Mouse (Mus musculus): ENCODE results near the gene Gm10401. TPM values are rescaled to one million over a fixed set of nuclear protein-coding genes. Genes with fewer than 3 reads are reported as not detected.

Gm10401 gene
- total RNA-seq, 2 experiments from 2014 or later, result not detected

DNA sequence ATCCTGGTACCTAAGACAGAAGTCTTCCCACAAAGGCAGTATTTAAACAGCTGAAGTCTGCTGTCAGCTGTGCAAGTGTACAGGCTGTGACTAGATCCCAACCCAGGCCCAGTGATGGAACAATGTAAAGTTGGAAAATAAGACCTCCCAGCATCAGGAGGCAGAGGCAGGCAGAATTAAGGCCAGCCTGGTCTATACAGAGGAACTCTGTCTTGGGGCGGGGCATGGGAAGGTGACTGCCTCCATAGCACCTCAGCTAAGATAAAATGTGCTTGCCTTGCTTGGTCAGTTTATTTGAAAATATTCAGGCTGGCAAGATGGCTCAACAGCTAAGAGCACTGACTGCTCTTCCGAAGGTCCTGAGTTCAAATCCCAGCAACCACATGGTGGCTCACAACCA, 27.6 kb downstream of the Gm10401 start:
- DNase-seq, result no peak

DNA sequence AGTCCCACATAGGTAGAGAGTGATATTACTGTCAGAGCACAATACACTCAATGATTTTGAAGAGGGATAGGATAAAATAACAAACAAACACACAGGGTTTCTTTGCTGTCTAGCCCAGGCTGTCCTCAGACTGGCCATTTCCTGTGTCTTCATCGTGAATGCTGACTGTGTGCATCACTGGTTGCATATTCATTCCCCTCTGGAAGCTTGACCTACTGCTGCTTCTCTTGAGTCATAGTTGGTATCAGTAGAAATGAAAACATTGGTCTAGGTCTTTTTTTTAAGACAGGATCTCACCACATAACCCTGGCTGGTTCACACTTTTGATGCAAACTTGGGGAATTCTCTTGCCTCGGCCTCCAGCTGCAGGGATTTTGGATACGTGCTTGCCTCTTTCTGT, 28.5 kb downstream of the Gm10401 start:
- no peak for DNase-seq

DNA sequence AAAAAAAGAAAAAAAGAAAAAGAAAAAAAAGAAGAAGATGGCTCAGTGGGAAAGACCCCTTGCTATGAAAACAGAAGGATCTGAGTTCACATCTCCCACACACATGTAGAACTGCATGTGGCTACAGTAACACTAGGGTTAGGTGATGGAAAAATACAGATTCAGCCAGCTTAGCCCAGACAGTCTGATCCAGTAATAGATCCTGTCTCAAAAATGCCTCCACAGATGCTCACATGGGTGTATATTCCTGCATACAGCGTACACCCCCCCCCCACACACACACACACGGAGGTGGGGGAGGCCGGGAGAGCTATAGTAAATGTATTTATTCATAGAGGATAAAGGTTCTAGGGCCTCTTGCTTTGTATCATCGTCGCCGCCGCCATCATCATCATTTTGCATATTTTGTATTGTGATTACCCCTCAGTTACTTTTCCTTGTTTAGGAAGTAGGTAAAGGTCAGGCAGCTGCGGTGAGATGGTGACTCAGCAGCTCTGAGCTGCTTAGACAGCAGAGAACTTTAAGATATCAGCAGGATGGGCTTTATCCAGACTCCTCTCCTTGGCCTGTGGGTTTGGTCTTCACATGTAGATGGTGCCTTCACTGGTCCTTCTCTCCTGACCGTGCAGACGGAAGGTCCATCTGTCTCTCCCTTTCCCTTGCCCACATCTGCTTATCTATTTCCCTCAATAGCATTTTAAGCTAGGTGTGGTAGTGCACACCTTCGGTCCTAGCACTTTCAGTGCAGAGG, 29.2 kb downstream of the Gm10401 start:
- no peak for DNase-seq

DNA sequence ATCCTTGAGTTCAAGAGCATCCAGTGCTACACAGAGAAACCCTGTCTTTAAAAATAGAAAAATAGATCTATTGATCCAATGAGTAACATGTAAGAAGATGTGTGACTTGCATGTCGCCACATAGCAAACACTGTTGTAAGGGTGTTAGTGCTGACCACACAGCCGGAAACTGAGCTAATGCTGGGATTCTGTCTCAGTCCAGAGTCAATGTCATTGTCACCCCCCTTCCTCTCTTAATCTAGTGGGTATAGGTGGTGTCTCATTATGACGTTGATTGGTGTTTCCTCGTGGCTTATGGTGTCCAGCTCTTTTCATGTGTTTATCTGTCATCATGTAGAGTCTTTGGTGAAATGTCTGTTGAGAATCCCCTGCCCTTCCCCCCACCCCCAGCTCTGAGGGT, 31.9 kb downstream of the Gm10401 start:
- DNase-seq, result no peak

DNA sequence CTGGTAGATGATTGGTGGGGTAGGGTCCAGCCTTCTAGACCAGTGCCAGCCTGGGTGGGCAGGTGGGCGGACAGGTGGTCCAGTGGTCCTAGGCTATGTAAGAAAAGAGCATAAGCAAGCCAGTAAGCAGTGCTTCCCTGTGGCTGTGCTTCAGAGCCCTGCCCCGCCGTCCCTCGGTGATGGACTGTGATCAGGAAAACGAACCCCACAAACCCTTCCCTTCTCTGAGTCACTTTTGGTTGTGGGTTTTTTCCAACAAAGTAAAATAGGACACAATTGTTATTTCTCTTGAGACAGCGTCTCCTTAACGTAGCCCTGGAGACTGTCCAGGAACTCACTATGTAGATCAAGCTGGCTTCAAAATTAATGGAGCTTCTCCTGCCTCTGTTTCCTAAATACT, 34.7 kb downstream of the Gm10401 start:
- no peak for DNase-seq

DNA sequence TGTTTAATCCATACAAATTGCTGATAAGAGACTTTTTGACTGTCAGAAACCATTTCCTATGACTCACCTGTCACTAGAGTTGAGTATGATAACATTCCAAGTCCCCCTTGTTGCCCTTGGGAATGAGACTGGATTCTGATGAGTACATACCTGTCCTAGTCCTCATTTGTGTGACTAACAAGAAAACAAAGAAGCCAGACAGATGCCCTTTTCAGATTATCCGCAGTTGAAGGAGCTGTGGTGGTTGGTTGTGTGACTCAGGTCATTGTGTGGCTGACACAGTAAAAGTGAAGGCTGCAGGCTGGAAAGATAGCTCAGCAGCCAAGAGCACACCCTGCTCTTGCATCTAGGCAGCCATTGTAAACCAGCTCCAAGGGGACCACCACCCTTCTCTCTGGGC, 35.5 kb downstream of the Gm10401 start:
- DNase-seq, result no peak

DNA sequence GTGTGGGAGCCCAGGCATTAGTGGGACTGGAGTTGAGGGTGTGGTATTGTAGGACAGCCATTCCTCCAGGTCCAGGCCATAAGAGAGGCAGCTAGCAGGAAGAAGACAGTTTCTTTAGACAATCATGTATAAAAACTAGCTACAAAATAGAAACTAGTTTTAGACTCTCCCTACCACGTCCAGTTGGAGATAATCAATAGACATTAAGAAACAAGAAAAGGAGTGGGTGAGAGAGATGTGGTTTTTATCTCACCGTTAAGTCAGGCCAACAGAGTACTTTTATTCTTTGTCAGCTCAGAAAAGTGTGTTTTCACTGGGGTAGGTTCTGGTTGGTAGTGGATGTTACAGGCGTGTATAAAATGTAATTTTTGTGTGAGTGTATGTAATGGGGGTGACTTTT, 37.1 kb downstream of the Gm10401 start:
- no peak for DNase-seq

DNA sequence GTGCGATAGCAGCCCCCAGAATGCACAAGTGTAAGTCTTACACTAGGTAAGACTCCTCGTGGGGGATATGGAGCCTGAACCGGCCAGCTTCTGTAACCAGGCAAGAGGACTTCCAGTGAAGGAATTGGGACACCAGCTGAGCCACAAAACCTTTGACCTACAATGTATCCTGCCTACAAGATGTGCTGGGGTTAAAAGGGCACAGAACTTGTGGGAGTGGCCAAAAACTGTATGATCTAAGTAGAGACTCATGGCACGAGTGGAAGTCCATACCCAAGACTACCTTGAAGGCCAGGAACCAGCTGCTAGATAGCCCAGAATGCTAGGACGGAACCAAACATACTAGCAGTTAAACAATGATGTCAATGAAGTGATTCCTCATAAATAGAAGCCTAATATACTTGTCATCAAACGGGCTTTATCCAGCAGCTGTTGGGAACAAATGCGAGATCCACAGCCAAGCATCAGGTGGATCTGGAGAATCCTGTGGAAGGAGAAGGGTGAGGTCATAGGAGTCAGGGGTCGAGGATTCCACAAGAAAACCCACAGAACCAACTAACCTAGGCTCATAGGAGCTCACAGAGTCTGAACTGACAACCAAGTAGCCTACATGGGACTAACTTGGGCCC, 37.9 kb downstream of the Gm10401 start:
- no peak for DNase-seq

DNA sequence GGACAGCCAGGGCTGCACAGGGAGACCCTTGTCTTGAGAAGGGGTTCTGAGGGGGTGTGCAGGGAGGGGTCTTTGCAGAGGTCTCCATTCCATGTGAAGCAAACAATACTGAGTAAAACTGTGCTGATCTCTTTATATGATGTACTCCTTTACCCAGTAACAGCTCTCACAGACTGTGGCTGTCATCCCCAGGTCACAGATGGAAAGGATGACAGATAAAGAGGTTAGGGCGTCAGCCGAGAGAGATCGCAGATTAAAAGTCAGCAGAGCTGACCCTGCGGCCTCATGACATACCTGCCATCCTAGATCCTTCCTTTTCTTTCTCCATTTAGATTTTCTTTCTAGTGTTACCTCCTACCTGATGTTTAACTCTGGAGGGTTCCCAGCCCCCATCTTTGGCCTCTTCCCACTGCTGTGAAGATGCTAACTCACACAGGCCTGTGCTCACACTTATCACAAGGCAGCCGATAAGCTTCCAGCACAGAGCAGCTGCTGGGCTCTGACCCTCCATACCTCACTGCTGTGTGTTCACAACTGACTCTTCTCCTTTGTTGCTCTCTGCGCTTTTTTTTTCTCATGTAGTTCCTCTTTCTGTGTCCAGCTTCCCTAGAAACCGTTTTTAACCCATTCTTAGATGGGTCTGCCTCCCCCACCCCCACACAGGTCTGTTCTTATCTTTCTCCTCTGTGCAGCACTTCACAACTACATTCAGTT, 39.4 kb downstream of the Gm10401 start:
- DNase-seq, result no peak

DNA sequence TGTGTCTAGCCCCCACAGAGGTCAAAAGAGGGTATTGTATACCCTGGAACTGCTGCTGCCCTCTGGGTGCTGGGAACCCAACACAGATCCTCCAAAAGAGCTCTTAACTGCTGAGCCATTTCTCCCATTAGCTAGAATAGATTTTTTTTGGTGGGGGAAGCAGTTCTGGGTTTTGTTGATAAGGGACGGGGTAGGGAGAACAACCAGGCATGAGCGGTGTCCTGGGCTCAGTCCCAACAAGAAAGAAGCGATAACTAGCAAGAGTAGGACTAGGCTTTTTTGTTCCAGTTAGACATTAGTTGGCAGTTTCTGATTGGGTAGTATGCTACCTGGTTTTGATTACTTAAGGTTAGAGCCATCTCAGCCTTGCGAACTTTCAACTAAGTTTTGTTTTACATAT, 40.9 kb downstream of the Gm10401 start:
- no peak for DNase-seq

DNA sequence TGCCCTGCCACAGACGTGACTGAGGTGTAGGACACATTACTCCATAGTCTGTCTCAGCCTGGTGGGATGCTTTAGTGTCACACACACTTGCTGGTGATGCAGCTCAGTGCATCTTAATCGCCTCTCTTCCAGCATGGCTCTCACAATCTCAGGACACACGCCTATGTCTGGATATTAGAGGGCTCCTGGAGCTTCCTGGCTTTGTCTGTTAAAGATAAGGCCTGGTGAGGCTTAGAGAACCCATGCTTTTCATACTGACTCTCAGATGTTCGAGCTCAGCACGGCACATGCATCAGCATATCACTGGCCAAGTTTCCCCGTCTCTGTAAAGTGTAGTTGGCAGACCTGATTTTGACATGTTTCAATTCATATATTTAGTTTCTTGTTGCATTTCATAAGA, 42.7 kb downstream of the Gm10401 start:
- no peak for DNase-seq

DNA sequence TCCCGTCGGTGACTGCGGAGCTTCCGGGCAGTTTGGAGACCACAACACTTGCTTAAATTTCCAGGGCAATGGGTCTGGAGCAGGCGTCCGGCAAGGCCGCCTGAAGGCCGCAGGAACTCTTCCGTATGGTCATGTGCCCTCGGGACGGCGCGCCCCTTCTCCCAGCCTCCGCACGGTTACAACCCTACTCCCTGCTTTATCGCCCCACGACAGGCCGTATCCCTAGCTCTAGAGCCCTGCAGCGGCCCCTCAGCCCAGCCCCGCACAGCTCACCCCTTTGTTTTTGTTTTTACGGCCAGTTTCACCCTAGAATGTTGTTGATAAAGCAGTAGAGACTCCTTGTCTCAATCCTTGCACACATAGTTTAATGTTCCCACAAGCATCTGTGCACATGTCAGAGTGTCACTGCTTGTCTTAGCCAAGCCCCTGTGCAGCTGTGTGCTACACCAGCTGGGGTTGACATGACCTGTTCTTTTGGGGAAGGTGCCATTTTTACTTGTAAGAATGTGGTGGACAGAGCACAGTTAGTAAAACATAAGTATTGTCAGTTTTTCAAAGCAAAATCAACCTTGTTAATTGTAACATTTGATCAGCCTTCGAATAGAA, 44.2 kb downstream of the Gm10401 start:
- no peak for DNase-seq

DNA sequence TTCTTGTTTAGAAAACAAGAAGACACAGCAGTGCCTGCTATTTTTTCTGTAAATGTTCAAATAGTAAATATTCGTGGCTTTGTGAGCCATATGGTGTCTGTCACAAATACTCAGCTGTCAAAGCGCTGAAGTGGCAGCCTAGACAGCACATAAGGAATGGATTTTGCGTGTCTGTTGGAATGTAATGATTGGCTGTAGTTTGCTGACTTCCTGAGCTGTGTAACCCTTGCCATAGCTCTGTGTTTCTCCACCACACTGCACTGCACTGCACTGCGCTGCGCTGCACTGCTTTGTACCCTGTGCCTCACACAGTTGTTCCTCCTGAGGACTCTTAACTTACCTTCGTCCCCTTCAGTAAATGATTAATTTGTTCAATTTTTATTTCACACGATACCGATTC, 45.5 kb downstream of the Gm10401 start:
- no peak for DNase-seq

DNA sequence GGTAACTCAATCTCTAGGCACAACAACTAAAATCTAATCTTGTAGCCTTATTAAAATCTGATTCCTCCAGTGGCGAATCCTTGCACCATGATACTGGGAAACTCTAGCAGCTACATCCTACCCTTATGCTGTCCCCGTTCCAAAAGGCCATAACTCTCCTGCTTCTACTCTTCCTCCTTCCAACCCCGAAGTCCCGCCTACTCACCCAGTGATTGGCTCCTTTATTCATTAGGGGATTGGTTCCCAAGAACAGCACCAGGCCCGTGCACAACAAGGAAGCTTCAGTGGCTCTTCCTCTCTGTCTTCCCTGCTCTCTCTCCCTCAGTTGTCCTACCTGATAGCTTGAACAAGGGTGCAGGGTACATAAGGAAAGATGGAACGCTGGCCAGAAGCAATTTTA, 47.3 kb downstream of the Gm10401 start:
- DNase-seq, result no peak

DNA sequence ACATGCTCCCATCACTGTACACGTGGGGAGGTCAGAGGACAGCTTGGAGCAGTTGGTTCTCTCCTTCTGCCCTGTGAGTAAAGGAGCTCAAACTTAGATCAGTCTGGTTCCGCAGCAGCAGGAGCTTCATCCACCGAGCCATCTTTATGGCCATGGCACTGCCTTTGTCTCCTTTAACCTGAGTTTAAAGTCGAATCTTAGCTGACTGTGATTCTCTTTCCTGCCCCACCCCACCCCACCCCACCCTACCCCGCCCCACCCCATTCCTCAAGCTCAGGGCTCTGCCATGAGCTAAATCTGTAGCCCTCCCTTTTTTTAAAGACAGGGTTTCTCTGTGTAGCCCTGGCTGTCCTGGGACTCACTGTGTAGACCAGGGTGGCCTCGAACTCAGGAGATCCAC, 48.4 kb downstream of the Gm10401 start:
- no peak for DNase-seq

Other genes starting within 250 kb of the Gm10401 start
- not detected for gene 4930519G04Rik, start 244.6 kb downstream of the Gm10401 start, total RNA-seq (2021)
- not detected for gene Gm9936, start 239.6 kb downstream of the Gm10401 start, total RNA-seq (2021)
- 1 to 10 TPM; 2.7 to 2.8 TPM for gene Oasl2, start 201.4 kb downstream of the Gm10401 start, total RNA-seq (2021)
- gene Oasl1, start 175.1 kb downstream of the Gm10401 start, total RNA-seq (2021), result under 1 TPM in 1 of 2 experiments, not detected in 1; 0.18 TPM
- gene 2210016L21Rik, start 156.1 kb downstream of the Gm10401 start, total RNA-seq (2021), result 10 to 100 TPM; 27.7 to 34.9 TPM
- gene Hnf1a, start 127.2 kb downstream of the Gm10401 start, total RNA-seq (2021), result not detected
- 10 to 100 TPM; 52.1 to 53.3 TPM for gene Sppl3, start 87.2 kb downstream of the Gm10401 start, total RNA-seq (2021)
- gene Acads, start 21.1 kb upstream of the Gm10401 start, total RNA-seq (2021), result 100 to 1,000 TPM; 153 to 165 TPM
- gene Unc119b, start 36.7 kb upstream of the Gm10401 start, total RNA-seq (2021), result 10 to 100 TPM; 21.7 to 25.9 TPM
- gene Mlec, start 59.9 kb upstream of the Gm10401 start, total RNA-seq (2021), result 100 to 1,000 TPM; 104 to 111 TPM
- 1 to 10 TPM; 5.5 to 6.6 TPM for gene Cabp1, start 96.1 kb upstream of the Gm10401 start, total RNA-seq (2021)
- 10 to 100 TPM; 21.1 to 26.1 TPM for gene Pop5, start 137.5 kb upstream of the Gm10401 start, total RNA-seq (2021)
- gene Rnf10, start 174.6 kb upstream of the Gm10401 start, total RNA-seq (2021), result 100 to 1,000 TPM; 277 to 284 TPM
- gene Coq5, start 181.4 kb upstream of the Gm10401 start, total RNA-seq (2021), result 100 to 1,000 TPM; 113 to 117 TPM
- 100 to 1,000 TPM; 318 to 355 TPM for gene Dynll1, start 202.7 kb upstream of the Gm10401 start, total RNA-seq (2021)
- 10 to 100 TPM; 39.1 to 42.4 TPM for gene Srsf9, start 228.9 kb upstream of the Gm10401 start, total RNA-seq (2021)
- 10 to 100 TPM; 17.3 to 19.3 TPM for gene Gatc, start 242.9 kb upstream of the Gm10401 start, total RNA-seq (2021)
- gene Triap1, start 242.9 kb upstream of the Gm10401 start, total RNA-seq (2021), result 10 to 100 TPM; 23.4 to 26.8 TPM

Measured in heart, postnatal 4 days (tissue).